Mouse (Mus musculus): Measurements from ENCODE around the gene Zdhhc7.

DNA sequence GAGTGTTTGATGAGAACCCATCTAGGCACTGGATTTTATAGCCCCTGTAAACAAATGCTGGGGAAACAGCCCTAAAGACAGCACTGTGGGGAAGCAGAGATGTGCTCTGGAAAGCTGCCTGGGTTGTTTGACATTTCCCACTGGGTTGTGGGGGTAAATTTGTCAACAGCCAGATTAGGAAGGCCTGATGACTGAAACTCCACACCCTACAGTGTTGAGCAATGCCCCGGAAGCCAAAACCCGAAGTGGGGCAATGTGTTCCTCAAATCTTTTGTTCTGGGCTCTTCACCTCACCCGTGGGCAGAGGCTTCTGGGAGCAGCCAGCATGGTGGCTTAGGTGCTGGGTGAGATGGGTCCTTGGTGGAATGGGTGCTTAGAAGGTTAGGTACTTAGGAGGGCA, 7.9 kb upstream of the Zdhhc7 start:
- TF ChIP-seq CTCF (IDR thresholded peaks at IDR 0.05; ENCODE audit: borderline replicate concordance, insufficient read depth, low read depth, low read length) = no peak
- no peak for TF ChIP-seq POLR2A (IDR thresholded peaks at IDR 0.05; ENCODE audit: borderline replicate concordance, insufficient read depth, low read length)
